Mouse (Mus musculus) right cerebral cortex, postnatal 36 days (tissue): ENCODE data around the gene Adh4.
"Not testable (repeated sequence)": the region's sequence is repeated elsewhere in the genome, so short reads cannot be mapped to it uniquely, and the experiment has no call there.

Experiments
- DNase-seq, 2 experiments: peaks; one replicate each; pipeline ENCODE4 v3.0.0; 2022; ENCODE audit warnings: low spot score in 2 of 2, mixed read lengths in 1 of 2

Adh4 gene

DNA sequence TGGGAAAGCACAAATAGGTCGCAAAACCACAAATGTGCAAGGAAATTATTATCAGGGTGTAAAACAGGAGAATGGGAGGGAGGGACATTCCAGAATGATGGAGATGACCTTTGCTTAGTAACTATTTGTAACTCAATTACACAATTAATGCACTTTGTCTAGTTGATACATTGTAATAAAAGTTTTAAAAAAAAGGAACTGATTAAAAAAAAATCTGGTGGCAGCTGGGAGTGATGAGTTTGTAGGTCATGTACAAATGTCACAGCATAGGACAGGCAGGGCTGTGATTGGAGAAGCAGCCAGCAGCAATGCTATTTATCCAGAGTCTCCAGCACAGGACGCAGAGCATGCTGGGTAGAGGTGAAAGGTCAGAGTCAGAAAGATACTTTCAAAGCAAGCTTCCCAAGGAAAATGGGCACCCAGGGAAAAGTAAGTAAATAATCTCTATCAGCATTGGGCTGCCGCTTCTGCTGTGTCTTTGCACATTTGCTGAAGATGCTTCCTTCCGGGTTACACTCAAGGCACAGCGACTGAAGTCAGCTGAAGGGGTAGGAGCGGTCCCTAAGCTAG lies at the start of gene Adh4:
Gene Adh4 (plus strand): TSS at position 346 of the 570 bp plus-strand sequence.
- DNase-seq = no peak

DNA sequence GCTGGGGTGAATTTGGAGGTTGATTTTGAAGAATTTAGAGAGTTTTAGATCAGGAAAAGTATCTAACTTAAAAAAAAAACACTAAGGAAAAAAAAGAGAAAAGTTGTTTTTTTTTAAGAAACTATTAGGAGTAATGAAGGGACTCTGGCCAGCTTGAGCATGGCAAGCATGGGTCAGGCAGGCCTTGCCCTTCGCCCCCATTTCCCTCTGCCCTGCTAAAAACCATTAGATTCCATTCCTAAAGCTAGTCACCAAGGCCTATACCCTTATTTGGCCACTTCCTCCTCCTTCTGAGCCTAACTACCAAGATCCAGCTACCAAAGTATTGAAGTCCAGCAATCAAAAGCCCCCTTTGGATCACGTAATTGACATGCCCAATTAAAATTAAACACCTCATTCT lies 49.1 kb upstream of the Adh4 start:
- DNase-seq = no peak

DNA sequence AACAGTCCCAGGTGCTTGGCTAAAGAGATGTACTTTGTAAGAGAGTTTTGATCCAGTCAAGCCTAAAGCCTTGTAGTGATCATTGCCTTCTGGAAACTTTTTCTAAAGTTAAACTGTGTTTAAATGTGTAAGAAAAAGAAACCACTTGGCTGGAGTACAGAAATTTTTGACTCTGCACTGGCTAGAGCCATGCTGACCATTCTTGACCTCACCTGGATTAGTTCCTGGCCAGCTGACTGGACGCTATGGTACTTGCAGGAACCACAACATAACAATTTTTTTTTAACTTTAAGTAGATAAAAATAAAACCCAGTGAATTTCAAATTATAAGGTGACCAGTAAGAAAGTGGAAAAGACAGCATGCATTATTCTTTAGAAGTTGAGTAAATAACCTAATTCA lies 45.7 kb upstream of the Adh4 start:
- DNase-seq = no peak

DNA sequence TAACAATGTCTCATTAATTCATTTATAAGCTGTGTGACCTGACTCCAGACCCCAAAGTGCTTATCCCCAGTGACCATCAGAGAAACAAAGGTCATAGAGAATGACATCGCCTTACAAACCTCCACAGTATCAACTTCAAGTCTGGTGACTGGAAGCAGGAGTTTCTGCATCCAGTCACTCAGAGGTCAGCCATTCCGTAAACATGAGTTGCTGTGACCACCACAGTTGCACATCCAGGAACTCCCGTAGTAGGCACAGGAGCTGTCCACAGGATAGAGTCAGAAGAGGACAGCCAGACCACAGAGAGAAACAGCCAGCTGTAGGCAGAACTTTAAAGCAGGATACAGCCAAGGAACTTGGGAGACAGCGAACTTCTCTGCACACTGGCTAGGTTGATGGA lies 45.0 kb upstream of the Adh4 start:
- not testable (repeated sequence) for DNase-seq

DNA sequence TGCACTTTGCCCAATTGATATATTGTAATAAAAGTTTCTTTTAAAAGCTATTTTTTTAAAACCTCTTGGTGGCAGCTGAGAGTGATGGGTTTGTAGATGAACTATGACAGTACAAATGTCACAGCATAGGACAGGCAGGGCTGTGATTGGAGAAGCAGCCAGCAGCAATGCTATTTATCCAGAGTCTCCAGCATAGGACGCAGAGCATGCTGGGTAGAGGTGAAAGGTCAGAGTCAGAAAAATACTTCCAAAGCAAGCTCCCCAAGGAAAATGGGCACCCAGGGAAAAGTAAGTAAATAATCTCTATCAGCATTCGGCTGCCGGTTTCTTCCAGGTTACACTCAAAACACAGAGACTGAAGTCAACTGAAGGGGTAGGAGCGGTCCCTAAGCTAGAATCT lies 41.3 kb upstream of the Adh4 start:
- no peak for DNase-seq

DNA sequence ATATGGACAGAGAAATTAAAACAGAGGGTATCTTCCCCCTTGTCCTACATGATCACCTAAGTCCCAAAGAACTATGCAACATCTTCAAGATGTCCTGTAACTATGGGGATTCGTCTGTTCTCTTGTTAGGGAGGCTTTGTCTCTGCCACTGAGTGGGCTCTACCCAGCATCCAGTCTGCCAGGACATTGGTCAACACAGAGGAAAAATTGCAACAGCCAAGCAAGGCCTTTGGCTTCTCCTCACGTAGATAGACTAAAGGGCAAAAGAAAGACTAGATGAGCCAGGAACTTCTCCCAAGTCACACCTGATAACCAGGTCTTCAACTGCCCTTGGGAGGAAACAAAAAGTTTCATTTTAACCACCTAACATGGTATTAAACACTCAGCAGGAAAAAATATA lies 40.1 kb upstream of the Adh4 start:
- DNase-seq = no peak

DNA sequence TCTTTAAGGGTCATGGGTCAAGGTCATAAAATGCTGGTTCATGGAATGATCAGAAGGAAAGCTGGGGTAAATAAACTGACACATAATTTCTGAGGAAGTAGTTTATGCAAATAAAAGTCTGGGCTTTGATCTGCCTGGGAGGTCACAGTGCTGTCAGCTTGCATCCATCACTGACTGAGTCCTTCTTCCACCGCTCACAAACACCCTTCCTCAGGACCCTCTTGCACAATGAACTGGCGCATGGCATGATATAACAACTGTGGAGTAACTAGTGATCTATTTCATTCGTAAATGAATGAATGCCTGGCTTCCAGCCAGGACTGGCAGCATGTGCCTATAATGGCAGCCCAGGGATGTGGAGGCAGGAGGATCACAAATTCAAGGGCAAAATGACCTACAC lies 34.1 kb upstream of the Adh4 start:
- no peak for DNase-seq

DNA sequence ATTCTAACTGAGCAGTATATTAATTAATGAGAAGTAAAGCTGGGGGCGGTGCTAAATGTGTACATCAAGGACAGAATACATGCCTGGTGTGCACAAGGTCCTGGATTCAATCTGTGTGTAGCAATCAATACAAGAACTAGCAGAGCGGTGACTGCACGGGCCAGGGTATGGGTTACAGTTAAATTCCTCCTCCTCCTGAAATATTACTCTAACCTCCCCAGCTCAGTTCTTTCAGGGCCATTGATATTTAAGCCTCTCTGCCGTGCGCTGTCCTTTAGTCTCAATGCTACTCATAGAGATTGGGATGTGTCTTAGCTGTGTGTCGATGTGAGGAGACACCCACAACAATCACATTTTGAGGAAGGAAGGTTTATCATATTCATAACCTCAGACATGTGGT lies 28.1 kb upstream of the Adh4 start:
- no peak for DNase-seq

DNA sequence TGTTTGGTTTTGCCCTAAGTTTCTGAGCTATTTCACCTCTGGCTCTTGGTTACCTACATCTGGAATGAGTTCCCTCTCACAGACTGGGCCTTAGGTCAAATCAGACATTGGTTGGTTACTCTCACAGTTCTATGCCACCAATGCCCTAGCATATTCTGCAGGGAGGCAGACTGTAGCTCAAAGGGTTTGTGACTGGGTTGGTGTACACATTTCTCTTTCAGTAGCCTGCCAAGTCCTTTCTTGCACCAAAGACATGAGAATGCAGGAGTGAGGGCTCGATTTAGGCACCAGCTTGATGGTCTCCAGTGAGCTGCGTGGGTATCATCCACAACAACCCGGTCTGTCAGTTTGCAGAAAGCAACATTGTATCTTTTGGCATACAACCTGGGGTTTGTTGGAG lies 10.4 kb upstream of the Adh4 start:
- DNase-seq = no peak

DNA sequence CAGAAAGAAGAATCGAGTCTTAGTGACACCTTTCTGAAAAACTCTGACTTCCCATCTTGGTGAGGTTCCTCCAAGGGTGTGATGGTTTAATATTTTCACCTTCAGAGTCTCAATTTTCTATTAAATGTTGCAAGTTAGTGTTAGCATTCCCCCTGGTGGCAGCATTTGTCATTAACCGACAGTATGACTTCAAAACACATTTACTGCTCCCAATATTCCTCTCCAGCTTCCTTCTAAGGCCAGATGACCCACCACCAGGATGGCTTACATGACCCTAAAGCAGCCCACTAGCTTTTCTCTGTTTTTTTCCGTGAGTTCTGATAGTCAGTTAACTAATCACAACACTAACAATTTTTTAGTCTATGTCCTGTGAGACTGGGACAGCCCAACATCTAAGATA lies 9.9 kb upstream of the Adh4 start:
- peak; percentile 8 to 11 for DNase-seq

DNA sequence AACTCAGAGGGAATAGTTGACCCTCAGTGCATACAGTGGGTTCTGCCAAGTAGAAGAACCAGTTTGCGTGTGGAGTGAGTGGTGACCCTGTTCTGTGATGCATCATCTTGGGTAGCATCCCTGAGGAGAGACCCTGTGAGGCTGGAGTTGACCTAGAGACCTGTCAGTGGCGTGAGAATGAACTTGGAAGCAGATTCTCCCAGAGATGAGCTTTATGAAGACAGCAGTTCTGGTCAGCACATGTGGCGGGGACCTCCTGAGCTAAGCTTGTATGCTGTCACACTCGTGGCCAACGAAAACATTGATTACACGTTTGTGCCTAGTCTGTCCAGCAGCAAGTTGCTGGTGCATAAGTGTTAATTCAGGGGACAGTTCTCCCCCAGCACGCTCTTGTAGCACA lies 9.4 kb upstream of the Adh4 start:
- no peak for DNase-seq

DNA sequence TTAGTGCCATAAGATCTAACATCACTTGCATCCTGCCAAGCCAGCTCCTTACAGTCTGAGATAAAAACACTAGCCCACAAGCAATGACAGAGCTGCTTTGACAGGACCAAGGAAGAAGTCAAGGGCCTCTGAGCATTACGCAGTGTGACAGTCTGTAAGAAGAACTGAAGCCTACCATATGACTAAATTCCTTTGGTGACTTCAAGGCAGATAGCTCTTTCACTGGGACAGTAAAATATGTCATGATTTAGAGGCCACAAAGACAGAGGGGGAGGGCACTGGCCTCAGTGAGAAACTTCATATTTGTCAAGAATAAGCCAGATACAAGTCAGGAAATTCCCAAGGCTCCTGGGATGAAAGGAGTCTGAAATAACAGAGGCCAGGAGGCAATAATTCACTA lies 7.3 kb upstream of the Adh4 start:
- DNase-seq = no peak

DNA sequence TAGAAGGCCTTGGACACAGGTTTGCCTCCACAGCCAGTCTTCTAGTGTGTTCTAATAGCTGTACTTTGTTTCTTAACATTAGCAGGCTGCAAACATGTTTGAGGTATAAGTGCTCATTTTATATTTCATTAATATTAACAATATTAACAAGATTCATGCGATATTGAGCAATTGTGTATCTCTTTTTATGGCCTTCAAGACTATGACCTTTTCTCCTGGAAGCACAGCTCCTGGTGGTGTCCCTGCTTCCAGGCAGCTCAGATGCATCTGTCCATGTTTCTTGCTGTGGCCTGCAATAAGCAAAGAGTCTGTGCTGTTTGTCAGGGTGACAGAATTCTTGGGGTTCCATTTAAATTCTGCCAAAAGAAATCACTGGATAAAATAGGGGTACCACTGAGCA lies 5.7 kb upstream of the Adh4 start:
- no peak for DNase-seq

DNA sequence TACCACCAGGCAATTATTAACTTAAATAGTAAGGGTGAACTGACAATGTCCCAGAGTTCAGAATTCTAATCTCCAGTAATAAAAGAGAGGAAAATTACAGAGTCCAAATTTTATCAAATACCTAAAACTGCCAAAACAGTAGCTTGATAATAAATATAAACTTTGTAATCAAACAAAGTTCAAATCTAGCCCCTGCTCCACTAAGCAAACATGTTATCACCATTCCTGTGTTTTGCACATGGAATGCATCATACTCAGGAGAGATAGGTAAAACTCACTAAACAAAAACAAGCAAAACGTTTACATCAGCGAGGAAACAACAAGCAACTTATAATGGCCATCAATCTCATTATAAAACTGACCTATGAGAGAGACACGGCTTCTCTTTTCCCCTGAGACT lies 5.1 kb upstream of the Adh4 start:
- DNase-seq = no peak

DNA sequence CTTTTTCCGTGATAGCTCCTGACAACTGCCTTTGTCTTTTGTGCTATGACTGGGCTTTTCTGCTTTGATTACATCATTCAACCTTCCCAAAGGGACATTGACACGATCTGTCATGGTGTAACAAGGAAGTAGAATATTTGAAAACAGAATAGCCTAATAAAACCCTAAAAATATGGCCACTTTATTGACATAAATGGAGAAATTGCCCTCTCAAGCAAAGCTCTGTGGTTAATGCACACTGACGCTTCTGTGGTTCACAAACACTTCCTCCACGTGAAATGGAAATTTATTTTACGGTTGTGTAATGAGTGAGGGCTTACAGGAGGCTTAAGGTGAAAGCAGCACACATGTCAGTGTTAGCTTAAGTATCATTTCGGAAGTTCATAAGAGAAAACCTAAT lies 4.1 kb downstream of the Adh4 start:
- DNase-seq = no peak

DNA sequence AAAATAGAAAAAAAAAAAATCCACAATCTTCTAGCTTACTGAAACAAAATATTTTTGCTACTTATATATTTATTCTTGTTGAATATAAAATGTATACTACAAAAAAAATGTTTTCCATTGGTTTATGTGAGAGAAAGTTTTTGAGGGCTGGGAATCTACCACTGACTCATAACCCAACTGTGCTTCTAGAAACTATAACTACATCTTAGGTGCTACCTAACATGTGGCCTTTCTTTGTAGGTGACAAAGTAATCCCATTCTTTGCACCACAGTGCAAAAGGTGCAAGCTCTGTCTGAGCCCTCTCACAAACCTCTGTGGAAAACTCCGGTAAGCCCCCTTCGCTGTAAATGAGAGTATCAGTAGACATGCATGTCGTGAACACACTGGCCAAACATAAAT lies 5.1 kb downstream of the Adh4 start:
- DNase-seq = no peak

DNA sequence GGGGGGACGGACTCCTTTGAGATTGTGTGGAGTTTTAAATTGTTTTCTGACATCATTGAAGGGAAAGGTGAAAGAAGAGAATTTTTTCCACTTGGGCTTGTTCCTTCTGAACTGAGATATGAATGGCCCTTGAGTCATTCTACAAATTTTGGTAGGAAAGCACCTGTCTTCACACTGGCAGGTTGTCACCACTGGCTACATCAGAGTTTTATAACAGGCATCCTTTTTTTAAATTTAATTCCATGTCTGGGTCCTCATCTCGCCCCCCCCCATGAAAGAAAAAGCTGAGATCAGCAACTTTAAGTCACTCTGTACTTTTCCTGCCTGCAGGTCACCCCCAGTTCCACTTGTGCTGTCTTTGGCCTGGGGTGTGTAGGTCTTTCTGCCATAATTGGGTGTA lies 8.4 kb downstream of the Adh4 start:
- DNase-seq = no peak

DNA sequence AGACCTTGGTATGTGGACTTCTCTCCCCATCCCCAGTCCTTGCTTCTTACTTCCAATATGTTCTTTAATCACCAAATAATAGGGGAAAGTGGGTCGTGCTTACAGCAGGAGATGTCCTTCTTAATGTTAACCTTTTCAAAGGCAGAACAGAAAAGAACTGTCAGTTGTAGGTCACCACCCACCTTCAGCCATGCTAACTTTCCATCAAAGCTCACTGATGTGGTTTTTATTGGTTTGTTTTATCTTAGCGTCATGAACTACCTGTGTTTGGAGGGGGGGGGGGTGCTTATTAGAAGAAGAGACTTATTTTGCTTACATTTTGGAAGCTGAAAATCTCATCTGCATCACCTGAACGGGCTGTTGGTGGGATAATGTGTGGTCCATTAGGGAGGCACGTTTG lies 9.0 kb downstream of the Adh4 start:
- no peak for DNase-seq

DNA sequence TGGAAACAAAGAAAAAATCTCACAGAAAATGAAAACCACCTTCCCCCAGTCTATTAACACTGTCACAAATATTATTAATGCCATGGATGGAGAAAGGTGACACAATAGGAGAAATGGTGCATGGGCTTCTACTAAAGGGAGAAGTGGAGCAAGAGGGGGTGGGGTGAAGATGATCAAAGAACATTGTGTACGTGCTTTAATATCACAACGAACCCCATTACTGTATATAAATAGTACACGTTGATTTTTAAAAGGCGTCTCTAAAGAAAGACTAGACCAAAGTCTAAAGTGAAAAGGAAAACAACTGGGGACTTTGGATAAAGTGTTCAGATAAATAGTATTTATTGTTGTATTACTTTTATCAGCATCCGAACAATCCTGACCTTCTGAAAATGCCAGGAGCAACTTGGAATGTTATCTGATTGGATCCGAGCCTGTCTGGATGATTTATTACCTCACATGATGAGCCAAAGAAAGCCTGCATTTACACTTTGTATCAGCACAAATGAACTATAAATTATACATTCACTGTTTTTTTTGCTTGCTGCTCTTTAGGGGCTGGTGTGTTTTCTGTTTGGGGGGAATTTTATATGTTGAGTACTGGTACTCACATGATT lies 15.2 kb downstream of the Adh4 start:
- no peak for DNase-seq

DNA sequence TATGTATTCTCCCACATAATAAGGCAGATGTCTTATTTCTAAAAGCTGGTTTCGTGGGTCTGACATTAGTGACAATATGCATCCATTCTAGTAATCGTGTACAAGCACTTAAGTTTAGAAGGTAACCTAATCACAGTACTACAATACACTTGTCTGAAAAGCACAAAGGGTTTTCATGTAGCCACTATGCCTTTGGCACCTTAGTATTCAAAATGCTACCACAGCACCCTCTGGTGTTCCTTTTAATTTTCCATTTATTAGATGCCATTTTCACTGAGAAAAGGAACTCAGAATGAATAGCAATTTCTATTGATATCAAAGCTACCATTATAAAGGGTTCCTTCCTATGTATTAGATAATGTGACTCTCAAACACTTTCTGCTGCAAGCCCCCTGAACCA lies 16.6 kb downstream of the Adh4 start:
- no peak for DNase-seq

DNA sequence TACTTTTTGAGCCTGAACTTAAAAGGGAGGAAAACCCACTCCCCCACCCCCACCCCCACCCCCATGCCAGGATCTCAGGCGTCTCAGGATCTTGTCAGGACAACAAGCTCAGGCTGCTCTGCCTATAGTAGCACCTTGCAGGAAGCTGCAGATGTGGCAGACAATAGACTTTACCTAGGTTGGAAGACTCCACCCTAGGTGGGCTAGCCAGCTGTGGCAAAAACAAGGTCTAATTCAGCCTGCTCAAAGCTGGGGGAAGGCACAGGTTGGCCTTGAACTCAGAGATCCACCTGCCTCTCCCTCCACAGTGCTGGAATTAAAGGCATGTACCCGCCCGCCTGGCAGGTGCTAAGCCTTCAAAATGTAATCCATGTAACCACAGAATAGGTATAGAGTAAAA lies 23.4 kb downstream of the Adh4 start:
- DNase-seq = no peak

DNA sequence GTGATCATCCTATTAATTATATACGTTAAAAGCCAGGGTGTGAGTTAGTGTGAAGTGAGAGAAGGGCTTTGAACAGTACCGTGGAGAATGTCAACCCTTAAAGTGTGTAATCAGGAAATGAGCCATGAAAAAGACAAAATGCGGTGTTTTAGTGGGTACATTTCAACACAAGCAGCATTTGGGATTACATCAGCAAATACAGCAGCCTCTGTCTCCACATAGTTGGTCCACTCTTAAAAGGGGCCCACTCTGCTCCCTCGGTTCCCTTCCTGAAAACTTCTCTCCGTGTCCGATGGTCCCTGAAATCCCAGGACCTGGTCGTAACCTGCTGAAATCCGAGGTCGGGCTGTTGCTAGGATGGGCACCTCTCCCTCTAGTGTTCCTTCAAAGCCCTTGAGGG lies 26.9 kb downstream of the Adh4 start:
- no peak for DNase-seq

DNA sequence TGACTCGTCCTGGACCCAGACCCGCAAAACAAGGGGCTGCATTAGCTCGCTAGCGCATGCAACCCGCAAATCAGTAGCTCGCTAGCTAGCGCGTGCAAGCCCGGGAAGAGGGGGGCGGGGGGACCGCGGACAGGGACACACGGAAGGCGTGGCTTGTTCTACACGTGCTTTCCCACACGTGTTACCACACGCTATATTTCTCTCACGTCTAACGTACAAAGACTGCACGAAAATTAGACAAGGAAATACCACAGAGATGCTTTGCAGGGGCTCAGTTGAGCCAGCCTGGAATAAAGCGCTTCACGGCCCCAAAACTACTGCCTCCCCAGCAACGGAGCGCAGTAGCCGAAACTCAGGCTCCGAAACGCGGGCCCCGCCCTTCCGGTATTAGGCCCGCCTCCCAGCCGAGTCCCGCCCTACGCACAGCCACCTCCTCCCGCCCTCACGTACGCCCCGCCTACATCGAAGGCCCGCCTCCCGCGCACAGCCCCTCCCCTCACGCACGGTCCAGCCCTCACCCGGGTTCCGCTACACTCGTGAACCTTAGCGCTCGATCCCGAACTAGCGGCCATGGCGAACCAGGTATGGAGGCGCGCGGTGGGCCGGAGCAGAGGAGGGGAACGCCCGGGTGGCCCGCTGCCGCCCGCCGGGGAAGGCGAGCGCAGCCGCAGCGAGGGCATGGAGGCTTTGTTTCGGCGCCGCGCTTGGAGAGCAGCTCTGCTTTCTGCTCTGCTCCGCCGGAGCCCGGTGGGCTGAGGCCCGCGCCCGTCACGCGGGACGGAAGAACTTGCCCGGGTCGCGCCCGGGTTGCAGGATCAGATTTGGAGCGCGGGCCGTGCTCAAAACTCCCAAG lies 27.6 kb downstream of the Adh4 start, which contains the start of gene Adh5:
Gene Adh5 (plus strand): TSS at position 482 of the 853 bp plus-strand sequence.
- peak; percentile 83 to 84 for DNase-seq
